Mouse (Mus musculus): ENCODE data around the gene Cox5a. TPM values are rescaled to one million over a fixed set of nuclear protein-coding genes. Genes with fewer than 3 reads are reported as not detected.

The Cox5a gene
- total and polyA plus RNA-seq, 2 experiments, result 299 to 522 TPM

DNA sequence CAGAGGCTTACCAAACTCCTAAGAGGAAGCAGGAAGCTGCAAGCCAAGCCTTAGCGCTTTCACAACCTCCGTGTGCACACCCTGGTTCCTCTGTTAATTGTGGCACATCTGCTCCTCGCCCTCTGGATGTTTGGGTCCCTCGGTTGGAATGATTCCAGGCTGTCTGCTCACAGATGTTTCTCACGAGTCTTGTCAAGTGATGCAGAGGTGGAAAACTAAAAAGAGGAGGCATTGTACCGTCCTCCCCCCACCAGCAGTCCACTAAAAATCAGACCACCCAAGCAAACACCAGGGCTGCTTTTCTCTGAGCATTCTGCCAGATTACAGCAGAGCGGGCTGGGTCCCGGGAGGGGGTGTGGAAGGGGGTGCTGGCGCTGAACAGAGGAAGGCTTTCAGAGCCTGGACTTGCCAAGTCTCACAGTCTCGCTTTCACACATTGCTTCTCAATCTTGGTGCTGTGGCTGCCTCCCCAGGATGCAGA, 44.7 kb downstream of the Cox5a start:
- Histone ChIP-seq H3K27ac (replicated peaks; ENCODE audit: insufficient read depth, low read depth, low read length) (no peak overlapping the region), H3K9ac (ENCODE audit: low read depth, low read length) (no peak overlapping the region), H3K4me3 (ENCODE audit: insufficient read depth, low read depth, low read length) (no peak overlapping the region), H3K36me3 (ENCODE audit: control insufficient read depth, insufficient read depth, low read length) (peaks cover 7% of the 10 kb centered on the region), H3K27me3 (ENCODE audit: control insufficient read depth, insufficient read depth, low read length) (no peaks in the 10 kb centered on the region), H3K79me2 (ENCODE audit: control insufficient read depth, insufficient read depth, low read length) (peaks cover 35% of the 10 kb centered on the region; the same call in 1 of the 2 replicates), H3K4me1 (ENCODE audit: control insufficient read depth, insufficient read depth, low read length) (peaks cover 11% of the 10 kb centered on the region)
- no peak for DNase-seq (ENCODE audit: extremely low read depth, low read depth, low spot score)
- TF ChIP-seq POLR2A (IDR thresholded peaks at IDR 0.05; ENCODE audit: extremely low read depth, insufficient read depth, low read length) (no peak), CTCF (IDR thresholded peaks at IDR 0.05; ENCODE audit: low read depth, low read length) (no peak)
- 68% methylated on average over 10 of the region's 10 CpGs for WGBS

DNA sequence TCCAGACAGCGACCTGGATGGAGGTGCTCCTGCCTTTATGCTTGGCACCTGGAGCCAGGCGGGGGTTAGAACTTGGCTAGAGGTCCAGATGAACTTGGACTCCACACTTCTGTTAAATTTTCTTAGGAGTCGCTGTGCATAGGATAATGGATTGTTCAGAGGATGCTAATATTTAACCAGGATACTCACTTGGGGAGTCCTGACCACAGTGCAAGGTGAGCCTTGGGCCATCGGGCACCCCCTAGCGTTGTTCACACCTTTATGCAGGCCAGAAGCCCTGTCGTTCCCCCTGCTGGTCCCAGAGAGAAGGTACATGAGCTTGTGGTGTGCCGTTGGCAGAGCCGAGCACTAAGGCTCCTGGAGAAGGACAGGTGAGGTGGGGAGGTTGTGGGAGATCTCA, 45.8 kb downstream of the Cox5a start:
- no peak overlapping the region for H3K4me3 ChIP-seq (ENCODE audit: insufficient read depth, low read depth, low read length)
- peaks cover 7% of the 10 kb centered on the region for H3K4me1 ChIP-seq (ENCODE audit: control insufficient read depth, insufficient read depth, low read length)
- no peaks in the 10 kb centered on the region for H3K27me3 ChIP-seq (ENCODE audit: control insufficient read depth, insufficient read depth, low read length)
- peaks cover 7% of the 10 kb centered on the region for H3K36me3 ChIP-seq (ENCODE audit: control insufficient read depth, insufficient read depth, low read length)
- WGBS, result 41% methylated on average over 8 of the region's 8 CpGs
- peak; percentile 24 for DNase-seq (ENCODE audit: extremely low read depth, low read depth, low spot score)
- H3K79me2 ChIP-seq (ENCODE audit: control insufficient read depth, insufficient read depth, low read length), result peaks cover 30% of the 10 kb centered on the region; the same call in 1 of the 2 replicates
- H3K9ac ChIP-seq (ENCODE audit: low read depth, low read length), result no peak overlapping the region
- no peak for TF ChIP-seq POLR2A (IDR thresholded peaks at IDR 0.05; ENCODE audit: extremely low read depth, insufficient read depth, low read length)
- peak; percentile 57 for TF ChIP-seq CTCF (IDR thresholded peaks at IDR 0.05; ENCODE audit: low read depth, low read length)
- H3K27ac ChIP-seq (replicated peaks; ENCODE audit: insufficient read depth, low read depth, low read length), result no peak overlapping the region

DNA sequence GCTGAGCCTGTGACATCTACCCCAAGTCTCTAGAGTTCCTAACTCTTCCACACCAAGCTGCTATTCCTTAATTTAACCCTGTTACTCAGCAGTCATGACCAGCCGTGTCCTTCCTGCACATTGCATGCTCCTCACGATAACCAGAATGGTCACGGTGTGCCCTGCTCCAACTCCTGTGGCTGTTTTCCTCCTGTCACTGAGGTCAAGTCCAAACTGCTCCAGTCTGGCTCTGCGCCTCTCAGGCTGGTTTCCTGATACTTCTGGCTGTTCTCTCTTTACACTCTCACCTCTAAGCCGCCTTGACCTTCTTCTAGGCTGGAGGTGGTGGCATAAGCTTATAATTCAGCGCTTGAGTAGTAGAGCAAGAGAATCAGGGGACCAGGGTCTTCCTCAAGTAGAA, 47.4 kb downstream of the Cox5a start:
- no peak overlapping the region for H3K4me3 ChIP-seq (ENCODE audit: insufficient read depth, low read depth, low read length)
- 93% methylated on average over 6 of the region's 6 CpGs for WGBS
- H3K4me1 ChIP-seq (ENCODE audit: control insufficient read depth, insufficient read depth, low read length), result peaks cover 5% of the 10 kb centered on the region
- DNase-seq (ENCODE audit: extremely low read depth, low read depth, low spot score), result no peak
- H3K27me3 ChIP-seq (ENCODE audit: control insufficient read depth, insufficient read depth, low read length), result no peaks in the 10 kb centered on the region
- H3K9ac ChIP-seq (ENCODE audit: low read depth, low read length), result no peak overlapping the region
- no peak for TF ChIP-seq CTCF (IDR thresholded peaks at IDR 0.05; ENCODE audit: low read depth, low read length)
- no peak for TF ChIP-seq POLR2A (IDR thresholded peaks at IDR 0.05; ENCODE audit: extremely low read depth, insufficient read depth, low read length)
- peaks cover 24% of the 10 kb centered on the region; the same call in 1 of the 2 replicates for H3K79me2 ChIP-seq (ENCODE audit: control insufficient read depth, insufficient read depth, low read length)
- peaks cover 7% of the 10 kb centered on the region for H3K36me3 ChIP-seq (ENCODE audit: control insufficient read depth, insufficient read depth, low read length)
- no peak overlapping the region for H3K27ac ChIP-seq (replicated peaks; ENCODE audit: insufficient read depth, low read depth, low read length)

DNA sequence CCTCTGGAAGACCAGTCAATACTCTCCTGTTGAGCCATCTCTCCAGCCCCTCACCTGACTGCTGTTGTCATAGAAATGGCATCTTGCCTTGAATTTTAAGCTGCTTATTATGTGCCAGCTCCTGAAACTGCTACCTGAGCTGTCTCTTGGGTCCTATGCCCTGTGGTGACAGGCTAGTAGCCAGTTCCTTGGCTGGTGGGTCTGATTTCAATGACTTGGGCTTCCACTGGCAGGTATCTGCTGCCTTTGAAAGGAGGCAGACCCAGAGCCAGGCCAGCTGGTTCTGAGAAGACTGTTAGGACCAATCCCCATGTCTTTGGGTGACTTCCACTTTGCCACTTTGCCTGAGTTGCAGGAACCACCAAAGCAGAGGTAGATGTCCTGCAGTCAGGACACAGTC, 53.3 kb downstream of the Cox5a start:
- H3K9ac ChIP-seq (ENCODE audit: low read depth, low read length), result no peak overlapping the region
- H3K4me3 ChIP-seq (ENCODE audit: insufficient read depth, low read depth, low read length), result no peak overlapping the region
- H3K79me2 ChIP-seq (ENCODE audit: control insufficient read depth, insufficient read depth, low read length), result peaks cover 4% of the 10 kb centered on the region; the same call in 1 of the 2 replicates
- DNase-seq (ENCODE audit: extremely low read depth, low read depth, low spot score), result no peak
- H3K36me3 ChIP-seq (ENCODE audit: control insufficient read depth, insufficient read depth, low read length), result peaks cover 7% of the 10 kb centered on the region; the same call in 1 of the 2 replicates
- TF ChIP-seq POLR2A (IDR thresholded peaks at IDR 0.05; ENCODE audit: extremely low read depth, insufficient read depth, low read length) (no peak), CTCF (IDR thresholded peaks at IDR 0.05; ENCODE audit: low read depth, low read length) (no peak)
- H3K27ac ChIP-seq (replicated peaks; ENCODE audit: insufficient read depth, low read depth, low read length), result no peak overlapping the region
- no peaks in the 10 kb centered on the region for H3K27me3 ChIP-seq (ENCODE audit: control insufficient read depth, insufficient read depth, low read length)
- no peaks in the 10 kb centered on the region for H3K4me1 ChIP-seq (ENCODE audit: control insufficient read depth, insufficient read depth, low read length)

DNA sequence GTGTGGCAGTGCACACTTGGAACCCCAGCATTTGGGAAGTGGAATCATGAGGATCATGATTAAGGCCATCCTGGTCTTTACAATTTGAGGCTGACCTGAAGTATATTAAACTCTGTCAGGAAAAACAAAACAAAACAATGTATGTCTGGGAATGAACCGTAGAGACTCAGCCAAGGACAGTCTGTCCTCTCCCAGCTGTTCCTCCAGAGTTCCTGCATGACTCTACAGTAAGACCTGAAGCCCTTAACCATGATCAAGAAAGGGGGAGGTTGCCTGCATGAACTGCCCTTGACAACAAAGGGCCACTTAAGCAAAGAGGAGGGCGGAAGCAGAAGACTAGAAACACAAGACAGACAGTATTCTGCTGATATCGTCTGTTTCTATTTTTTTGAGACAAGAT, 54.5 kb downstream of the Cox5a start:
- H3K27ac ChIP-seq (replicated peaks; ENCODE audit: insufficient read depth, low read depth, low read length), result no peak overlapping the region
- DNase-seq (ENCODE audit: extremely low read depth, low read depth, low spot score), result no peak
- TF ChIP-seq CTCF (IDR thresholded peaks at IDR 0.05; ENCODE audit: low read depth, low read length) (no peak), POLR2A (IDR thresholded peaks at IDR 0.05; ENCODE audit: extremely low read depth, insufficient read depth, low read length) (no peak)
- H3K4me3 ChIP-seq (ENCODE audit: insufficient read depth, low read depth, low read length), result no peak overlapping the region
- H3K79me2 ChIP-seq (ENCODE audit: control insufficient read depth, insufficient read depth, low read length), result no peaks in the 10 kb centered on the region; the same call in 1 of the 2 replicates
- no peaks in the 10 kb centered on the region for H3K4me1 ChIP-seq (ENCODE audit: control insufficient read depth, insufficient read depth, low read length)
- H3K36me3 ChIP-seq (ENCODE audit: control insufficient read depth, insufficient read depth, low read length), result peaks cover 5% of the 10 kb centered on the region; the same call in 1 of the 2 replicates
- H3K9ac ChIP-seq (ENCODE audit: low read depth, low read length), result no peak overlapping the region
- H3K27me3 ChIP-seq (ENCODE audit: control insufficient read depth, insufficient read depth, low read length), result no peaks in the 10 kb centered on the region
- WGBS, result 81% methylated on average over 3 of the region's 3 CpGs

DNA sequence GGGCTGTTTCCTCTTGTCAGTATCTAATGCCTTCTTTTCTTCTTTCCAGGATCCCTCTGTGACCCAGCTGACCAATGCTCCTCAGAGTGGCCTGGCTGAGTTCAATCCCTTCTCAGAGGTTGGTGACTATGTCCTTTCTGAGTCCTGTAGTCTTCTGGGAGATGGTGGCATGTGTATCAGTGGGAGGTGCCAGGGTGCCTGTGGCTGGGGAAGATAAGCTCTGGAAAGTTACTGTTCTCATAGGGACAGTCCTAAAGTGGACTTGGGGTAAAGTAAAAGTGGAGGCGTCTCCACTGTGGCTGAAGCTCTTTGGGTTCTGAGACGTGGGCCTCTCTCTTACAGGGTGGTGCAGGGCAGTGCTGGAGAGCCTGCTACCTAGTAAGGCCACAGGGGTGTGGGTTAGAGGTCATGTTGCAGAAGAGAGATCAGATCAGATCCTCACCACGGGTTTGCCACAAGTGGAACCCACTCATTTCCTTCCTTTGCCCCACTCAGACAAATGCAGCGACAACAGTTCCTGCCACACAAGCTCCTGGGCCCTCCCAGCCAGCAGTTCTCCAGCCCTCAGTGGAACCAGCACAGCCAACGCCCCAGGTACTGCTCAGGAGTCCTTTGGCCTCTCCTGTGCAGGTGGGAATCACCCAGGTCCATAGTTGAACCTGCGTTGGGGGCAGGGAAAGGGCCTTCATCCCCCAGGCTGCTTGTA, 56.2 kb downstream of the Cox5a start:
- H3K36me3 ChIP-seq (ENCODE audit: control insufficient read depth, insufficient read depth, low read length), result peaks cover 15% of the 10 kb centered on the region; the same call in 1 of the 2 replicates

More for the DNA sequence above, 56.2 kb downstream of the Cox5a start:
- H3K4me1 ChIP-seq (ENCODE audit: control insufficient read depth, insufficient read depth, low read length), result no peaks in the 10 kb centered on the region
- H3K27me3 ChIP-seq (ENCODE audit: control insufficient read depth, insufficient read depth, low read length), result no peaks in the 10 kb centered on the region
- no peaks in the 10 kb centered on the region; the same call in 1 of the 2 replicates for H3K79me2 ChIP-seq (ENCODE audit: control insufficient read depth, insufficient read depth, low read length)
- no peak for DNase-seq (ENCODE audit: extremely low read depth, low read depth, low spot score)
- no peak overlapping the region for H3K27ac ChIP-seq (replicated peaks; ENCODE audit: insufficient read depth, low read depth, low read length)
- TF ChIP-seq CTCF (IDR thresholded peaks at IDR 0.05; ENCODE audit: low read depth, low read length) (no peak), POLR2A (IDR thresholded peaks at IDR 0.05; ENCODE audit: extremely low read depth, insufficient read depth, low read length) (no peak)
- no peak overlapping the region for H3K4me3 ChIP-seq (ENCODE audit: insufficient read depth, low read depth, low read length)
- WGBS, result 80% methylated on average over 6 of the region's 6 CpGs
- no peak overlapping the region for H3K9ac ChIP-seq (ENCODE audit: low read depth, low read length)

Other genes starting within 250 kb of the Cox5a start
- gene Ppcdc, start 81.2 kb upstream of the Cox5a start, total RNA-seq (2014; rRNA removed), result 10.9 and 11.3 TPM in 2 replicates
- gene Ppcdc, start 81.2 kb upstream of the Cox5a start, polyA plus RNA-seq (2012; rRNA removed), result 25.2 and 42.4 TPM in 2 replicates
- gene Scamp5, start 53.2 kb upstream of the Cox5a start, total RNA-seq (2014; rRNA removed), result 10.3 and 12.7 TPM in 2 replicates
- gene Scamp5, start 53.2 kb upstream of the Cox5a start, polyA plus RNA-seq (2012; rRNA removed), result 13.7 and 18.2 TPM in 2 replicates
- not detected in 2 replicates for gene Rpp25, start 17.2 kb upstream of the Cox5a start, total RNA-seq (2014; rRNA removed)
- not detected in 2 replicates for gene Rpp25, start 17.2 kb upstream of the Cox5a start, polyA plus RNA-seq (2012; rRNA removed)
- gene Fam219b, start 16.3 kb downstream of the Cox5a start, total RNA-seq (2014; rRNA removed), result 4.4 and 5.4 TPM in 2 replicates
- gene Fam219b, start 16.3 kb downstream of the Cox5a start, polyA plus RNA-seq (2012; rRNA removed), result 6.5 and 6.7 TPM in 2 replicates
- gene Mpi, start 31.5 kb downstream of the Cox5a start, total RNA-seq (2014; rRNA removed), result 8.9 and 9.4 TPM in 2 replicates
- 12.2 and 14.5 TPM in 2 replicates for gene Mpi, start 31.5 kb downstream of the Cox5a start, polyA plus RNA-seq (2012; rRNA removed)
- gene Scamp2, start 39.7 kb downstream of the Cox5a start, total RNA-seq (2014; rRNA removed), result 10.5 and 10.7 TPM in 2 replicates
- 28.4 and 32.6 TPM in 2 replicates for gene Scamp2, start 39.7 kb downstream of the Cox5a start, polyA plus RNA-seq (2012; rRNA removed)
- gene Ulk3, start 68.2 kb downstream of the Cox5a start, total RNA-seq (2014; rRNA removed), result 4.5 and 5.7 TPM in 2 replicates
- gene Ulk3, start 68.2 kb downstream of the Cox5a start, polyA plus RNA-seq (2012; rRNA removed), result 9.8 and 16.8 TPM in 2 replicates
- gene Cplx3, start 85.0 kb downstream of the Cox5a start, total RNA-seq (2014; rRNA removed), result not detected in 2 replicates
- gene Cplx3, start 85.0 kb downstream of the Cox5a start, polyA plus RNA-seq (2012; rRNA removed), result not detected in 2 replicates
- not detected in 2 replicates for gene Lman1l, start 99.5 kb downstream of the Cox5a start, total RNA-seq (2014; rRNA removed)
- gene Lman1l, start 99.5 kb downstream of the Cox5a start, polyA plus RNA-seq (2012; rRNA removed), result not detected in 2 replicates
- 18.3 and 32.8 TPM in 2 replicates for gene Csk, start 132.4 kb downstream of the Cox5a start, total RNA-seq (2014; rRNA removed)
- gene Csk, start 132.4 kb downstream of the Cox5a start, polyA plus RNA-seq (2012; rRNA removed), result 31.4 and 33.9 TPM in 2 replicates
- gene Cyp1a2, start 162.4 kb downstream of the Cox5a start, total RNA-seq (2014; rRNA removed), result 495 and 621 TPM in 2 replicates
- 954 and 976 TPM in 2 replicates for gene Cyp1a2, start 162.4 kb downstream of the Cox5a start, polyA plus RNA-seq (2012; rRNA removed)
- 0.74 and 1.0 TPM in 2 replicates for gene Cyp1a1, start 166.7 kb downstream of the Cox5a start, total RNA-seq (2014; rRNA removed)
- 1.0 TPM in 2 replicates for gene Cyp1a1, start 166.7 kb downstream of the Cox5a start, polyA plus RNA-seq (2012; rRNA removed)
- gene Edc3, start 187.3 kb downstream of the Cox5a start, total RNA-seq (2014; rRNA removed), result 5.7 and 6.4 TPM in 2 replicates
- 6.6 TPM in 2 replicates for gene Edc3, start 187.3 kb downstream of the Cox5a start, polyA plus RNA-seq (2012; rRNA removed)
- gene Clk3, start 244.6 kb downstream of the Cox5a start, total RNA-seq (2014; rRNA removed), result 32.5 and 55.3 TPM in 2 replicates
- 45.8 and 48.1 TPM in 2 replicates for gene Clk3, start 244.6 kb downstream of the Cox5a start, polyA plus RNA-seq (2012; rRNA removed)